Mouse (Mus musculus) myocyte (in vitro differentiated cells): ENCODE measurements around the gene Nup107.

ENCODE experiments used
- CEBPB ChIP-seq: IDR thresholded peaks from 2 replicates; pipeline ENCODE4 v1.6.1; 2011; ENCODE audit warnings: mild to moderate bottlenecking, moderate library complexity; ENCODE audit not compliant: poor library complexity, insufficient read depth, severe bottlenecking
- E2F4 ChIP-seq: IDR thresholded peaks from one replicate; pipeline ENCODE4 v1.6.1; 2011; ENCODE audit warnings: mild to moderate bottlenecking, control low read depth, moderate library complexity; ENCODE audit not compliant: insufficient read depth
- MAX ChIP-seq: IDR thresholded peaks from one replicate; pipeline ENCODE4 v1.6.1; 2011; ENCODE audit warnings: low read depth, mild to moderate bottlenecking, control low read depth
- MYOD1 ChIP-seq, 3 experiments: IDR thresholded peaks; one replicate each; pipeline ENCODE4 v1.6.1; 2011; ENCODE audit warnings: control low read depth in 2 of 3, low read depth in 2 of 3, mild to moderate bottlenecking in 2 of 3, moderate library complexity in 1 of 3; ENCODE audit not compliant: insufficient read length in 2 of 3, control insufficient read depth in 1 of 3
- MYOG ChIP-seq, 3 experiments: IDR thresholded peaks; one replicate each; pipeline ENCODE4 v1.6.1; 2011; ENCODE audit warnings: control low read depth in 2 of 3, low read depth in 2 of 3, mild to moderate bottlenecking in 2 of 3; ENCODE audit not compliant: insufficient read length in 2 of 3, control insufficient read depth in 1 of 3, insufficient read depth in 1 of 3
- POLR2A ChIP-seq: IDR thresholded peaks from one replicate; pipeline ENCODE4 v1.6.1; 2011; ENCODE audit warnings: low read depth, mild to moderate bottlenecking, control low read depth, moderate library complexity; ENCODE audit not compliant: insufficient read length
- POLR2AphosphoS2 ChIP-seq: IDR thresholded peaks from one replicate; pipeline ENCODE4 v1.6.1; 2011; ENCODE audit warnings: low read depth, control low read depth; ENCODE audit not compliant: insufficient read length
- REST ChIP-seq: IDR thresholded peaks from one replicate; pipeline ENCODE4 v1.6.1; 2011; ENCODE audit warnings: mild to moderate bottlenecking, control low read depth, moderate library complexity; ENCODE audit not compliant: insufficient read depth, insufficient read length
- TCF12 ChIP-seq: IDR thresholded peaks from one replicate; pipeline ENCODE4 v1.6.1; 2011; ENCODE audit warnings: mild to moderate bottlenecking, control low read depth; ENCODE audit not compliant: poor library complexity, insufficient read depth, severe bottlenecking
- USF1 ChIP-seq: IDR thresholded peaks from one replicate; pipeline ENCODE4 v1.6.1; 2011; ENCODE audit warnings: low read depth, mild to moderate bottlenecking, control low read depth, moderate library complexity

DNA sequence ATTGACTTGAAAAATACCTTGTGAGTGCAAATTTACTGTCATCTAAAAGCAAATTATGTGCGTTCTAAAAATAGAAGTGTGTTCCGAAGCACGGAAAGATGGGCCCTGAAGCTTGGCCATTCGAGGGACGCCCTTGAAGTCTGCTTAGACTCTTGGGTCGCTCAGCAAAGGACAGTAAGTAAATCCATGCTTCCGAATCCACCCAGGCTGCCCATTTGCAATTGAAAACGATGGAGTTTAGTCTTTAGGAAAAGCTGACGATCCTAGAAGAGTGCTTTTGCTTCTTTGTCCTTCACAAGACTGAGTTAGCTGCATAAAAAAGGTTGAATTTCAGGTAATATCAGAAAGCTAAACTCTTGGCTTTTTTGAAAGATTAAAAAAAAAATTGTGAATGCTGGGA is 13.4 kb upstream of the Nup107 start:
- no peak for TF ChIP-seq USF1
- TF ChIP-seq POLR2A: no peak
- TF ChIP-seq MAX: no peak
- no peak for TF ChIP-seq CEBPB
- no peak for TF ChIP-seq E2F4
- TF ChIP-seq TCF12: no peak
- no peak for TF ChIP-seq MYOD1 (IDR thresholded peaks at IDR 0.05; ENCODE audit: control insufficient read depth in 1 of 3, insufficient read length in 2 of 3, low read depth in 2 of 3)
- TF ChIP-seq POLR2AphosphoS2: no peak
- no peak for TF ChIP-seq REST
- TF ChIP-seq MYOG (IDR thresholded peaks at IDR 0.05; ENCODE audit: control insufficient read depth in 1 of 3, insufficient read depth in 1 of 3, insufficient read length in 2 of 3, low read depth in 2 of 3): no peak
